Mouse (Mus musculus) heart, embryonic 15.5 days (tissue): ENCODE measurements around the gene Gadl1. TPM values are rescaled to one million over a fixed set of nuclear protein-coding genes. Genes with fewer than 3 reads are reported as not detected.
"Not testable (repeated sequence)": the region's sequence is repeated elsewhere in the genome, so short reads cannot be mapped to it uniquely, and the experiment has no call there.

ENCODE experiments used
- ATAC-seq: fragments of 200-750 bp; cut with Nextera tagmentation; replicated peaks from 2 replicates; pipeline ENCODE4 v1.8.0; 2017; ENCODE audit warnings: low read depth, moderate TSS enrichment; ENCODE audit not compliant: insufficient number of reproducible peaks, insufficient read depth, low FRiP score
- H3K27ac ChIP-seq: fragments of 300-500 bp; sonication (generic); 2 replicates; pipeline ENCODE4 v1.5.1; 2015; ENCODE audit warnings: mild to moderate bottlenecking, inconsistent platforms
- H3K27me3 ChIP-seq: fragments of 300-500 bp; sonication (generic); 2 replicates; pipeline ENCODE4 v1.6.1; 2015; ENCODE audit warnings: inconsistent platforms
- H3K36me3 ChIP-seq: fragments of 300-500 bp; sonication (generic); 2 replicates; pipeline ENCODE4 v1.6.1; 2015; ENCODE audit warnings: mild to moderate bottlenecking, inconsistent platforms
- H3K4me1 ChIP-seq: fragments of 300-500 bp; sonication (generic); replicated peaks from 2 replicates; pipeline ENCODE4 v1.6.1; 2015; ENCODE audit warnings: inconsistent platforms
- H3K4me2 ChIP-seq: fragments of 300-500 bp; sonication (generic); 2 replicates; pipeline ENCODE4 v1.6.1; 2015; ENCODE audit warnings: inconsistent platforms, mild to moderate bottlenecking, moderate library complexity
- H3K4me3 ChIP-seq: fragments of 300-500 bp; sonication (generic); 2 replicates; pipeline ENCODE4 v1.5.1; 2015; ENCODE audit warnings: mild to moderate bottlenecking, inconsistent platforms
- H3K9ac ChIP-seq: fragments of 300-500 bp; sonication (generic); 2 replicates; pipeline ENCODE4 v1.6.1; 2015; ENCODE audit warnings: mild to moderate bottlenecking, inconsistent platforms
- H3K9me3 ChIP-seq: fragments of 300-500 bp; sonication (generic); replicated peaks from 2 replicates; pipeline ENCODE4 v1.6.1; 2016; ENCODE audit warnings: inconsistent platforms
- WGBS: fragments of 180-500 bp; shearing (Covaris S2); methylation state at CpG from one replicate; pipeline ENCODE4 v1.1.7; 2015; ENCODE audit warnings: mixed read lengths; 5-methylcytosine and 5-hydroxymethylcytosine counted together
- polyA plus RNA-seq: library from polyadenylated mRNA; unstranded; fragments of >200 nt; fragmentation: Nextera tagmentation; extraction: Ambion mirVana; gene quantifications from 2 replicates; pipeline ENCODE4 v1.2.1, GENCODE M21; 2015

The Gadl1 gene
- polyA plus RNA-seq, 1 experiment from 2014 or later: 0.69 TPM

GRCm38 (mm10) chr9:116060691-116061090 lies 151.4 kb downstream of the Gadl1 start:
- WGBS: 8% methylated on average over 4 of the region's 4 CpGs
- Histone ChIP-seq H3K9ac (no peak overlapping the region), H3K27me3 (no peaks in the 10 kb centered on the region), H3K4me3 (no peak overlapping the region), H3K9me3 (no peaks in the 10 kb centered on the region), H3K4me2 (no peak overlapping the region), H3K27ac (no peak overlapping the region), H3K36me3 (no peaks in the 10 kb centered on the region), H3K4me1 (peaks cover 3% of the 10 kb centered on the region; the same call in 1 of the 2 replicates)
- ATAC-seq: no peak

GRCm38 (mm10) chr9:116064774-116065173 lies 155.5 kb downstream of the Gadl1 start:
- no peaks in the 10 kb centered on the region for H3K4me1 ChIP-seq
- H3K27me3 ChIP-seq: no peaks in the 10 kb centered on the region
- no peak overlapping the region for H3K4me2 ChIP-seq
- no peak for ATAC-seq
- H3K4me3 ChIP-seq: no peak overlapping the region
- no peak overlapping the region for H3K27ac ChIP-seq
- 79% methylated on average over 17 of the region's 17 CpGs for WGBS
- H3K9ac ChIP-seq: no peak overlapping the region
- H3K9me3 ChIP-seq: no peaks in the 10 kb centered on the region
- H3K36me3 ChIP-seq: no peaks in the 10 kb centered on the region

- not testable (repeated sequence) for H3K4me2 ChIP-seq, H3K27me3 ChIP-seq, H3K4me1 ChIP-seq, H3K27ac ChIP-seq, H3K9me3 ChIP-seq, H3K36me3 ChIP-seq, H3K9ac ChIP-seq, H3K4me3 ChIP-seq, ATAC-seq
- 92% methylated on average over 1 of the region's 1 CpGs for WGBS
Measured at GRCm38 (mm10) chr9:116071561-116071960, 162.3 kb downstream of the Gadl1 start.

GRCm38 (mm10) chr9:116076163-116076562 lies 166.9 kb downstream of the Gadl1 start:
- no peak for ATAC-seq

GRCm38 (mm10) chr9:116076946-116077345 lies 167.7 kb downstream of the Gadl1 start:
- no peak for ATAC-seq
- 48% methylated on average over 2 of the region's 2 CpGs for WGBS
- H3K4me1 ChIP-seq: no peaks in the 10 kb centered on the region
- no peak overlapping the region for H3K9ac ChIP-seq
- H3K27me3 ChIP-seq: no peaks in the 10 kb centered on the region
- no peak overlapping the region for H3K4me2 ChIP-seq
- no peak overlapping the region for H3K27ac ChIP-seq
- H3K4me3 ChIP-seq: no peak overlapping the region
- no peaks in the 10 kb centered on the region for H3K9me3 ChIP-seq
- H3K36me3 ChIP-seq: no peaks in the 10 kb centered on the region

More at GRCm38 (mm10) chr9:116076163-116076562, 166.9 kb downstream of the Gadl1 start:
- Histone ChIP-seq H3K4me3 (no peak overlapping the region), H3K27me3 (no peaks in the 10 kb centered on the region), H3K9me3 (no peaks in the 10 kb centered on the region), H3K27ac (no peak overlapping the region), H3K4me2 (no peak overlapping the region), H3K36me3 (no peaks in the 10 kb centered on the region), H3K4me1 (no peaks in the 10 kb centered on the region), H3K9ac (no peak overlapping the region)
- WGBS: 71% methylated on average over 4 of the region's 4 CpGs

GRCm38 (mm10) chr9:116077419-116077818 lies 168.2 kb downstream of the Gadl1 start:
- no peaks in the 10 kb centered on the region for H3K4me1 ChIP-seq
- 74% methylated on average over 2 of the region's 2 CpGs for WGBS

GRCm38 (mm10) chr9:116081781-116082180 lies 172.5 kb downstream of the Gadl1 start:
- WGBS: 84% methylated on average over 4 of the region's 4 CpGs

More at GRCm38 (mm10) chr9:116077419-116077818, 168.2 kb downstream of the Gadl1 start:
- Histone ChIP-seq H3K27me3 (no peaks in the 10 kb centered on the region), H3K4me3 (no peak overlapping the region), H3K36me3 (no peaks in the 10 kb centered on the region), H3K9me3 (no peaks in the 10 kb centered on the region), H3K9ac (no peak overlapping the region), H3K4me2 (no peak overlapping the region), H3K27ac (no peak overlapping the region)
- ATAC-seq: no peak

GRCm38 (mm10) chr9:116083300-116083699 lies 174.0 kb downstream of the Gadl1 start:
- Histone ChIP-seq H3K4me1 (no peaks in the 10 kb centered on the region), H3K36me3 (no peaks in the 10 kb centered on the region), H3K9me3 (no peaks in the 10 kb centered on the region), H3K27ac (no peak overlapping the region), H3K27me3 (no peaks in the 10 kb centered on the region), H3K4me2 (no peak overlapping the region), H3K4me3 (no peak overlapping the region), H3K9ac (no peak overlapping the region)
- 81% methylated on average over 5 of the region's 5 CpGs for WGBS
- ATAC-seq: no peak

More at GRCm38 (mm10) chr9:116081781-116082180, 172.5 kb downstream of the Gadl1 start:
- no peak overlapping the region for H3K27ac ChIP-seq
- no peak overlapping the region for H3K9ac ChIP-seq
- no peaks in the 10 kb centered on the region for H3K36me3 ChIP-seq
- H3K4me2 ChIP-seq: no peak overlapping the region
- H3K27me3 ChIP-seq: no peaks in the 10 kb centered on the region
- no peak for ATAC-seq
- H3K4me3 ChIP-seq: no peak overlapping the region
- H3K4me1 ChIP-seq: no peaks in the 10 kb centered on the region
- H3K9me3 ChIP-seq: no peaks in the 10 kb centered on the region

GRCm38 (mm10) chr9:116083726-116084323 lies 174.6 kb downstream of the Gadl1 start:
- Histone ChIP-seq H3K9ac (no peak overlapping the region), H3K4me3 (no peak overlapping the region), H3K4me2 (no peak overlapping the region), H3K4me1 (no peaks in the 10 kb centered on the region), H3K36me3 (0 out of 2 replicates have a peak, but pooled peaks cover 5% of the 10 kb centered on the region), H3K27me3 (no peaks in the 10 kb centered on the region), H3K27ac (no peak overlapping the region), H3K9me3 (no peaks in the 10 kb centered on the region)
- WGBS: 74% methylated on average over 8 of the region's 8 CpGs
- ATAC-seq: no peak

GRCm38 (mm10) chr9:116084324-116084931 lies 175.2 kb downstream of the Gadl1 start:
- Histone ChIP-seq H3K9ac (no peak overlapping the region), H3K27ac (no peak overlapping the region), H3K36me3 (0 out of 2 replicates have a peak, but pooled peaks cover 6% of the 10 kb centered on the region), H3K4me1 (no peaks in the 10 kb centered on the region), H3K4me2 (no peak overlapping the region), H3K4me3 (no peak overlapping the region), H3K27me3 (no peaks in the 10 kb centered on the region), H3K9me3 (no peaks in the 10 kb centered on the region)
- 89% methylated on average over 12 of the region's 12 CpGs for WGBS
- no peak for ATAC-seq

- Histone ChIP-seq H3K27ac (no peak overlapping the region), H3K36me3 (peaks cover 14% of the 10 kb centered on the region; the same call in 1 of the 2 replicates), H3K4me2 (no peak overlapping the region), H3K4me3 (no peak overlapping the region), H3K9me3 (no peaks in the 10 kb centered on the region), H3K9ac (no peak overlapping the region), H3K27me3 (no peaks in the 10 kb centered on the region), H3K4me1 (no peaks in the 10 kb centered on the region)
- ATAC-seq: no peak
- WGBS: 75% methylated on average over 6 of the region's 6 CpGs
Measured at GRCm38 (mm10) chr9:116085999-116086398, 176.7 kb downstream of the Gadl1 start.

- WGBS: 80% methylated on average over 5 of the region's 5 CpGs
- ATAC-seq: no peak
- Histone ChIP-seq H3K4me1 (peaks cover 5% of the 10 kb centered on the region), H3K27ac (no peak overlapping the region), H3K4me2 (no peak overlapping the region), H3K9me3 (no peaks in the 10 kb centered on the region), H3K27me3 (no peaks in the 10 kb centered on the region), H3K36me3 (peaks cover 14% of the 10 kb centered on the region; the same call in 1 of the 2 replicates), H3K9ac (no peak overlapping the region), H3K4me3 (no peak overlapping the region)
Measured at GRCm38 (mm10) chr9:116087263-116087662, 178.0 kb downstream of the Gadl1 start.
